Mouse (Mus musculus): Measurements from ENCODE around the gene Cdk5r1. TPM values are rescaled to one million over a fixed set of nuclear protein-coding genes. Genes with fewer than 3 reads are reported as not detected.

Gene Cdk5r1
- polyA plus RNA-seq, 1 experiment from 2014 or later, result 2.1 TPM

DNA sequence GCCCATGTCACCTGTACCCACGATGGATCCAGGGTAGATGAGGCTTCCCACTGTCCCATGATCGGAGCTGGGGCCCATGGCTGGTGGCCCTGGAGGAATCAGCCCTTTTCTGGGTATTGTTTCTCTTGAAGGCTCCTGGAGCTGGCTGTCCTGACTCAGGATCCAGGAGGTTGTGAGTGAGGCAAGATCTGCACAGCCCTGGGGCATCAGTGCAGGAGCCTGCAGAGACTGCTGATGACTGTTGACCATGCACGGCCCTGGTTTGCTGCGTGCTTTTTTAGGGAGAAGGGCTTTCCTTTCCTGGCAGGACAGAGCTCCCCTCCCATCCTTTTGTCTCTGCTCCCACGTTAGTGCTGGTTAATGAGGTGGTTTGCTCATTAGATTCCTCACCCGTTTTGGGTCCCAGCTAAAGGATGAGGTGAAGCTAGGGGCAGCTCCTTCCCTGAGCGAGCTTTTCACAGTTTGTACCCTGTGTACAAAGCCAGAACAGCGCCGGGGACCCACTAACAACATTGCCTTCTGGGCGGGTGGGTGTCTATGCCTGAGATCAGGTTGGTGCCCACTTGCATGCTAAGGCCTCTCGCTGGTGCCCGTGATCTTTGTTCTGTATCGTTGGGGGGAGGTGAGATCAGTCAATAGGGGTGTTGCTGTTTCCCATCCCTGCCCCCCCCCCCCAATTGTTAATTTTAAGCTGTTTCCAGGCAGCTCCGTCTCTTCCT, 2.0 kb downstream of the Cdk5r1 start:
- no peaks in the 10 kb centered on the region for H3K27me3 ChIP-seq (ENCODE audit: control insufficient read depth, insufficient read depth, low read length)
- no peak overlapping the region for H3K27ac ChIP-seq (replicated peaks; ENCODE audit: low read depth, low read length)
- peaks cover 7% of the 10 kb centered on the region for H3K4me1 ChIP-seq (ENCODE audit: control insufficient read depth, insufficient read depth, low read length)
- H3K9ac ChIP-seq (ENCODE audit: low read length), result 0 out of 2 replicates have a peak overlapping the region, but pooled peaks have one; percentile 22
- no peaks in the 10 kb centered on the region for H3K9me3 ChIP-seq (ENCODE audit: control insufficient read depth, low read length)
- 0 out of 2 replicates have a peak overlapping the region, but pooled peaks have one; percentile 5 for H3K4me3 ChIP-seq (ENCODE audit: low read depth, low read length)
- no peak for ATAC-seq (ENCODE audit: insufficient number of reproducible peaks, low FRiP score, low TSS enrichment, low read depth)
- H3K4me2 ChIP-seq (ENCODE audit: low read depth, severe bottlenecking), result peak overlapping the region; percentile 26; the same call in 1 of the 2 replicates
- DNase-seq (ENCODE audit: low spot score), result peak; percentile 23
- H3K36me3 ChIP-seq (ENCODE audit: control insufficient read depth, insufficient read depth, low read length), result no peaks in the 10 kb centered on the region; the same call in 1 of the 2 replicates
- WGBS, result 65% methylated on average over 14 of the region's 14 CpGs

DNA sequence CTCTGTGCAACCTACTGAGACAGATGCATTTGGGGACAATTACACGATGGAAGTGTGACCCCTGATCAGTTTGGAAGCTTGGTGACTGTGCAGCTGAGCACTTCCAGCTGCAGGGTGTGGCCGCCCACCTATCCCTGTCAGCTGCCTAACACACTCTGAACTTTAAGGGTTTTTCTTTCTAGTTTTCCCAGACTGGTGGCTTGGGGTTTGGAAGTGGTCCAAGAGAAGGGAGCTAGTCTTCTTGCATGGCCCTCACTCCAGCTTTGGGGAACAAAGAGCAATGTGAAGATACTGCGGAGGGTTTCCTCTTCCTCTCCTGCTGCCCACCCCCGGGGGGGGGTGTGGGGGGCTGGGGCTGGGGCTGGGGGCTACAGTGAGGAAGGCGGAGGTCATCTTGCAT, 2.6 kb downstream of the Cdk5r1 start:
- no peak for DNase-seq (ENCODE audit: low spot score)
- Histone ChIP-seq H3K27me3 (ENCODE audit: control insufficient read depth, insufficient read depth, low read length) (no peaks in the 10 kb centered on the region), H3K9me3 (ENCODE audit: control insufficient read depth, low read length) (no peaks in the 10 kb centered on the region), H3K4me1 (ENCODE audit: control insufficient read depth, insufficient read depth, low read length) (peaks cover 7% of the 10 kb centered on the region), H3K27ac (replicated peaks; ENCODE audit: low read depth, low read length) (no peak overlapping the region), H3K4me2 (ENCODE audit: low read depth, severe bottlenecking) (no peak overlapping the region; the same call in 1 of the 2 replicates), H3K4me3 (ENCODE audit: low read depth, low read length) (0 out of 2 replicates have a peak overlapping the region, but pooled peaks have one; percentile 5), H3K36me3 (ENCODE audit: control insufficient read depth, insufficient read depth, low read length) (no peaks in the 10 kb centered on the region; the same call in 1 of the 2 replicates), H3K9ac (ENCODE audit: low read length) (no peak overlapping the region)
- ATAC-seq (ENCODE audit: insufficient number of reproducible peaks, low FRiP score, low TSS enrichment, low read depth), result no peak
- 72% methylated on average over 5 of the region's 5 CpGs for WGBS

DNA sequence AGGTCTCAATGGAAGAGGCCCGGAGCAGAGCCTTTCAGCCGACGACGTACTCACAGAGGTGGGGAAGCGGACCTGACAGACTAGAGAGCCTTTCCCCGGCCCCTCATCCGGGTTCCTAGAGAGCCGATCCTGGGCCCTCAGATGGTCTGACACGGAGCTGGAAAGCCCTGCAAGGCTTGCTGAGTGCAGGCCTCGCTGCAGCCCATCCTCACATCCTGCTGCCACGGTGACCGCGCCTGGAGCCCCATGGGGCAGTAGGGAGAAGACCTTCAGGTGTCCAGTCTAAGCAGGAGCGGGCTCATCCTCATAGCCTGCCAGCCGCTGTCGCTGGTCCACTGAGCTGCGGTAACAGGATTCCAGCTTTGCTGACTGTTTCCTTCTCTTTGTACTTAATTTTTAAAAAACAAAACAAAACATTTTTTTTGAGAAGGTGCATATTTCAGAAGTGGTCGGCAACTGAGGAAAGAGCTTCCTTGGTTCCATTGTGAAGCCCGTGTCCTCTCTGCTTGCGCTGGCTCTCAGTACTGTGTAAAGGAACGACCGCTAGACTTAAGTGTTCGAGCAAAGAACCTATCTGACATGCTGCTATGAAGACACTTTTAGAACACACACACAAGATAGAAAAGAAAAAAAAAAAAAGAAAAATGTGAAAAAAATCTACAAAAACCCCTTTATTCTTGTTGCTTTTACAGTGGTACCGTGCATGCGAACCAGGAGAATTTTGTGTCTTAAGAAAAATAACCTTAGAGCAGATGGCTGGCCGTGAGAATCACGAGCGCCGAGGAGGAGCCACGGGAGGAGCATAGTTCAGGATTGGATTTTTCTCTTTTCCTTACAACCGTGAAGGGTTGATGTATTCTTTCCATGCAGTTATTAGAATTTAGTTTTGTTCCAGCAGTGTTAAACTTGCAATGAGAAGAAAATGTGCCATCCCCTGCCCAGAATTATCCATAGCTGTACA, 3.4 kb downstream of the Cdk5r1 start:
- Histone ChIP-seq H3K9ac (ENCODE audit: low read length) (no peak overlapping the region), H3K4me3 (ENCODE audit: low read depth, low read length) (no peak overlapping the region), H3K36me3 (ENCODE audit: control insufficient read depth, insufficient read depth, low read length) (no peaks in the 10 kb centered on the region; the same call in 1 of the 2 replicates), H3K9me3 (ENCODE audit: control insufficient read depth, low read length) (no peaks in the 10 kb centered on the region), H3K27ac (replicated peaks; ENCODE audit: low read depth, low read length) (no peak overlapping the region), H3K27me3 (ENCODE audit: control insufficient read depth, insufficient read depth, low read length) (no peaks in the 10 kb centered on the region), H3K4me1 (ENCODE audit: control insufficient read depth, insufficient read depth, low read length) (peaks cover 7% of the 10 kb centered on the region), H3K4me2 (ENCODE audit: low read depth, severe bottlenecking) (no peak overlapping the region)
- WGBS, result 86% methylated on average over 31 of the region's 31 CpGs
- ATAC-seq (ENCODE audit: insufficient number of reproducible peaks, low FRiP score, low TSS enrichment, low read depth), result no peak
- peak; percentile 20 for DNase-seq (ENCODE audit: low spot score)

DNA sequence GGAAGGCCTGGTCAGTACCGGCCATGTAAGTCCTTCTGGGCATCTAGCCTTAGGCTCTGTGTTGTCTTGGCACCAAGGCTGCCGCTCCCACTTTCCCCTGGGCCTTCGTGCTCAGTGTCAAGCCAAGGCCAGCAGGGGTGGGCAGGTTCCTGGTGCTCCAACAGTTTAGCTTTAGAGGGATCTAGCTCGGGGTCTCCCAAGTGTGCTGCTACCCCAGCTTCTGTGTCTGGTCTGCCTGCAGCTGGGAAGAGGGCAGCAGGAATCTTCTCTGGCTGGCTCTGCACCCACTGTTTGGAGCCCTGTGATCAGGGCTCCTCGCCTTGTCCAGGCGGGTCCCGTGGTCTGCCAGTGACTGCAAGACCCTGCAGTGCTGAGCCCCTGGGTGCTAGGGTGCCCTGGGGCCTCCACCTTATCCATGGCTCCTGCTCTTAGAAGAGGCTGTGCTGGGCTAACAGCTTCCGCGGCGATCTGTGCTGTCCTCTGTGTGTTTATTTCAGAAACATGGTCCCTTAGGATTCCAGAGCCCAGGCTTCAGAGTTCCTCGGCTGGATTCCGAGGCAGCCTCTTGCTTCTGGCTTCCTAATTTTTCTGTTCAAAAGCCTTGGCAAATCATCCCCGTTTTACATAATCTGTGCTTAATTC, 4.7 kb downstream of the Cdk5r1 start:
- Histone ChIP-seq H3K27ac (replicated peaks; ENCODE audit: low read depth, low read length) (no peak overlapping the region), H3K9me3 (ENCODE audit: control insufficient read depth, low read length) (no peaks in the 10 kb centered on the region), H3K36me3 (ENCODE audit: control insufficient read depth, insufficient read depth, low read length) (no peaks in the 10 kb centered on the region), H3K4me1 (ENCODE audit: control insufficient read depth, insufficient read depth, low read length) (peaks cover 7% of the 10 kb centered on the region), H3K9ac (ENCODE audit: low read length) (no peak overlapping the region), H3K27me3 (ENCODE audit: control insufficient read depth, insufficient read depth, low read length) (no peaks in the 10 kb centered on the region), H3K4me3 (ENCODE audit: low read depth, low read length) (no peak overlapping the region), H3K4me2 (ENCODE audit: low read depth, severe bottlenecking) (no peak overlapping the region)
- no peak for ATAC-seq (ENCODE audit: insufficient number of reproducible peaks, low FRiP score, low TSS enrichment, low read depth)
- no peak for DNase-seq (ENCODE audit: low spot score)
- 82% methylated on average over 13 of the region's 13 CpGs for WGBS

DNA sequence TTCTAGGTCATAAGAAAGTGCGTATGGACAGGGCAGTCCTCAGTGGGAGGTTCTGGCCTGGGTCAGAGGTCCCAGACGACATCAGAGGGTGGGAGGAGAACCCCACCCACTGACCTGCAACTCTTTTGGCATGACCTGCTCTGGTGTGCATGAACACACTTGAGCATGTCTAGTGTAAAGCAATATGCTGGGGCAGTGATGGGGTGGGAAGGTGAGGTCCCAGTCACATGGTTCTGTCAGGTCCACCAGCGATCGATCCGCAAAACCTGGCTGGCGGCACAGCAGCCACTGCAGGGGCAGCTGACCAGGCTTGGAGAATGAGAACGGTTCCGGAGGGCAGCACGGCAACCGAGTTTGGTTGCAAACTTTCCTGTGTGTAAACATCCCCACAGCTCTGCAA, 5.5 kb downstream of the Cdk5r1 start:
- 77% methylated on average over 10 of the region's 10 CpGs for WGBS
- no peak for ATAC-seq (ENCODE audit: insufficient number of reproducible peaks, low FRiP score, low TSS enrichment, low read depth)

DNA sequence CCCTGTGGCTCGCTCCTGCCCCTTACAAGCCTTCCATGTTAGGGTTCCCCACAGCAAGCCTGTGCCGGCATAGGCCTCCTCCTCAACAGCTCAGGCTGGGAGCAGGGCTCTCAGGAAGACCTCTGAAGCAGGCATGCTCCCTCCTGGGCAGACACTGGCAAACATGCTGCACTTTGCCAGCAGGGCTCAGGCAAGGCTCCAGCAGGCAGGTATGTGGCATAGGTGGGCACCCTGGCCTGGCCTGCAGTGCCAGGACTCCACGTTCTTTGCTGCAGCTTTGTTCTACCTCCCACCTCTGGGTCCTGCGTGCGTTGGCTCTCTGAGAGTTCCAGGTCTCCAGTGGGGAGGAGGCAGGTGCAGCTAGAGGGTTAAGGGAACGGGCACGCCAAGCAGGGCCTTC, 6.1 kb downstream of the Cdk5r1 start:
- H3K4me2 ChIP-seq (ENCODE audit: low read depth, severe bottlenecking), result no peak overlapping the region
- H3K27ac ChIP-seq (replicated peaks; ENCODE audit: low read depth, low read length), result no peak overlapping the region
- WGBS, result 91% methylated on average over 7 of the region's 7 CpGs
- no peak overlapping the region for H3K9ac ChIP-seq (ENCODE audit: low read length)
- no peaks in the 10 kb centered on the region for H3K9me3 ChIP-seq (ENCODE audit: control insufficient read depth, low read length)
- no peak for ATAC-seq (ENCODE audit: insufficient number of reproducible peaks, low FRiP score, low TSS enrichment, low read depth)
- H3K4me3 ChIP-seq (ENCODE audit: low read depth, low read length), result no peak overlapping the region
- no peaks in the 10 kb centered on the region for H3K36me3 ChIP-seq (ENCODE audit: control insufficient read depth, insufficient read depth, low read length)
- H3K27me3 ChIP-seq (ENCODE audit: control insufficient read depth, insufficient read depth, low read length), result no peaks in the 10 kb centered on the region
- DNase-seq (ENCODE audit: low spot score), result no peak
- H3K4me1 ChIP-seq (ENCODE audit: control insufficient read depth, insufficient read depth, low read length), result peaks cover 2% of the 10 kb centered on the region

More for the DNA sequence above, 5.5 kb downstream of the Cdk5r1 start:
- no peak overlapping the region for H3K4me3 ChIP-seq (ENCODE audit: low read depth, low read length)
- no peak overlapping the region for H3K9ac ChIP-seq (ENCODE audit: low read length)
- no peak for DNase-seq (ENCODE audit: low spot score)
- H3K36me3 ChIP-seq (ENCODE audit: control insufficient read depth, insufficient read depth, low read length), result no peaks in the 10 kb centered on the region
- no peaks in the 10 kb centered on the region for H3K27me3 ChIP-seq (ENCODE audit: control insufficient read depth, insufficient read depth, low read length)
- peaks cover 7% of the 10 kb centered on the region for H3K4me1 ChIP-seq (ENCODE audit: control insufficient read depth, insufficient read depth, low read length)
- no peak overlapping the region for H3K4me2 ChIP-seq (ENCODE audit: low read depth, severe bottlenecking)
- no peak overlapping the region for H3K27ac ChIP-seq (replicated peaks; ENCODE audit: low read depth, low read length)
- H3K9me3 ChIP-seq (ENCODE audit: control insufficient read depth, low read length), result no peaks in the 10 kb centered on the region

DNA sequence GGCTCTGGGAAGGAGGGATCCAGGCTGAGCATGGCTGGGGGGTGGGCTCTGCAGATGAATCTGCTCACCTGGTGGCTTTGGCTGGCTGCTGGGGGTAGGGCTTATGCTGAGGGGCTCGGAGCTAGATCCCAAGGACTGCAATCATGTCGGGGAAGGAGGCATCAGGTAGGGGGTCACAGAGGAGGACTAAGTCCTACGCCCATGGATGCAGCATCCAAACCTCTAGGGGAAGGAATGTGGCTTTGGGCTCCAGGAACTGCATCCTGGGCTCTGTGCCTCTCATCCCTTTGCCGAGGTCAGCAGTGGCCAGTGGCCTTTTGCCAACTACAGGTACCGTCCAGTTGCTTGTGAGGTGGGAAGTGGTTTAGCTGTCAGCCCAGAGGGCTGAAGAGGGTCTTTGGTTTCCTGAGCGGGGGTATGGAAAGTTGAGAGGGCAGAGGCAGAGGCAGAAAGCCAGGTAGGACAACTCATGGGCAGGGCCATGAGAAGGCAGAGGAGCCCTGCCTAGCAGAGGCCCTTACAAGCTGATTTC, 6.8 kb downstream of the Cdk5r1 start:
- H3K4me1 ChIP-seq (ENCODE audit: control insufficient read depth, insufficient read depth, low read length), result peaks cover 2% of the 10 kb centered on the region; the same call in 1 of the 2 replicates
- 78% methylated on average over 6 of the region's 6 CpGs for WGBS
- no peaks in the 10 kb centered on the region for H3K27me3 ChIP-seq (ENCODE audit: control insufficient read depth, insufficient read depth, low read length)
- no peaks in the 10 kb centered on the region for H3K9me3 ChIP-seq (ENCODE audit: control insufficient read depth, low read length)
- no peak for ATAC-seq (ENCODE audit: insufficient number of reproducible peaks, low FRiP score, low TSS enrichment, low read depth)
- H3K4me3 ChIP-seq (ENCODE audit: low read depth, low read length), result no peak overlapping the region
- H3K9ac ChIP-seq (ENCODE audit: low read length), result no peak overlapping the region
- H3K36me3 ChIP-seq (ENCODE audit: control insufficient read depth, insufficient read depth, low read length), result no peaks in the 10 kb centered on the region
- H3K4me2 ChIP-seq (ENCODE audit: low read depth, severe bottlenecking), result no peak overlapping the region
- H3K27ac ChIP-seq (replicated peaks; ENCODE audit: low read depth, low read length), result no peak overlapping the region
- DNase-seq (ENCODE audit: low spot score), result no peak
